Mouse (Mus musculus) stomach, embryonic 14.5 days (tissue): ENCODE measurements around the gene Pirb. TPM values are rescaled to one million over a fixed set of nuclear protein-coding genes. Genes with fewer than 3 reads are reported as not detected.
"Not testable (repeated sequence)": the region's sequence is repeated elsewhere in the genome, so short reads cannot be mapped to it uniquely, and the experiment has no call there.

ENCODE experiments used
- ATAC-seq: fragments of 200-750 bp; cut with Nextera tagmentation; 2 replicates; pipeline ENCODE4 v1.8.0; 2017; ENCODE audit warnings: low read depth, moderate TSS enrichment; ENCODE audit not compliant: insufficient number of reproducible peaks, insufficient read depth, low FRiP score
- H3K27ac ChIP-seq: fragments of 300-500 bp; sonication (generic); 2 replicates; pipeline ENCODE4 v1.5.1; 2014; ENCODE audit warnings: mild to moderate bottlenecking, low read length, moderate library complexity, mixed read lengths
- H3K27me3 ChIP-seq: fragments of 300-500 bp; sonication (generic); 2 replicates; pipeline ENCODE4 v1.6.1; 2014; ENCODE audit warnings: low read length, control low read depth, mixed read lengths; ENCODE audit not compliant: control insufficient read depth, insufficient read depth
- H3K36me3 ChIP-seq: fragments of 300-500 bp; sonication (generic); 2 replicates; pipeline ENCODE4 v1.6.1; 2014; ENCODE audit warnings: mild to moderate bottlenecking, control low read depth, low read length, moderate library complexity, mixed read lengths; ENCODE audit not compliant: control insufficient read depth, insufficient read depth
- H3K4me1 ChIP-seq: fragments of 300-500 bp; sonication (generic); 2 replicates; pipeline ENCODE4 v1.6.1; 2014; ENCODE audit warnings: low read length, control low read depth, mixed read lengths; ENCODE audit not compliant: control insufficient read depth, insufficient read depth
- H3K4me2 ChIP-seq: fragments of 300-500 bp; sonication (generic); replicated peaks from 2 replicates; pipeline ENCODE4 v1.6.1; 2014; ENCODE audit warnings: low read depth, low read length, control low read depth
- H3K4me3 ChIP-seq: fragments of 300-500 bp; sonication (generic); 2 replicates; pipeline ENCODE4 v1.5.1; 2014; ENCODE audit warnings: low read depth, low read length, control low read depth
- H3K9ac ChIP-seq: fragments of 300-500 bp; sonication (generic); replicated peaks from 2 replicates; pipeline ENCODE4 v1.6.1; 2014; ENCODE audit warnings: low read depth, mild to moderate bottlenecking, control low read depth, low read length, moderate library complexity, mixed read lengths
- H3K9me3 ChIP-seq: fragments of 300-500 bp; sonication (generic); 2 replicates; pipeline ENCODE4 v1.6.1; 2016; ENCODE audit warnings: low read depth, low read length, control low read depth; ENCODE audit not compliant: control insufficient read depth
- WGBS: fragments of 180-500 bp; shearing (Covaris S2); extraction: QIAGEN DNeasy Blood & Tissue Kit; methylation state at CpG from one replicate; pipeline ENCODE4 v1.1.7; 2014; 5-methylcytosine and 5-hydroxymethylcytosine counted together
- polyA plus RNA-seq: library from polyadenylated mRNA; unstranded; fragments of >200 nt; fragmentation: Nextera tagmentation; extraction: Ambion mirVana; gene quantifications from 2 replicates; pipeline ENCODE4 v1.2.1, GENCODE M21; 2014

Pirb gene
- polyA plus RNA-seq = 0.80 and 1.2 TPM in 2 replicates

- H3K4me3 ChIP-seq, H3K4me1 ChIP-seq, H3K9ac ChIP-seq, H3K27ac ChIP-seq, H3K36me3 ChIP-seq, H3K4me2 ChIP-seq, ATAC-seq, H3K9me3 ChIP-seq, H3K27me3 ChIP-seq: not testable (repeated sequence)
- 36% methylated on average over 1 of the region's 3 CpGs for WGBS
These were observed at the start of gene Pirb for GRCm38 (mm10) chr7:3720268-3720667. Gene Pirb, minus strand, starts transcription at chr7:3720391.

- ATAC-seq, H3K4me3 ChIP-seq, H3K4me2 ChIP-seq, H3K4me1 ChIP-seq, H3K27ac ChIP-seq, H3K9me3 ChIP-seq, H3K36me3 ChIP-seq, H3K27me3 ChIP-seq, H3K9ac ChIP-seq: not testable (repeated sequence)
- WGBS = no CpG with 5 or more reads among the region's 1 CpGs
These were observed 12.5 kb upstream of the Pirb start for GRCm38 (mm10) chr7:3732675-3733074.

- not testable (repeated sequence) for H3K4me1 ChIP-seq, H3K9ac ChIP-seq, ATAC-seq
These were observed 5.3 kb upstream of the Pirb start for GRCm38 (mm10) chr7:3725459-3725858.

GRCm38 (mm10) chr7:3715249-3715648, 4.9 kb downstream of the Pirb start:
- Histone ChIP-seq H3K27me3 (no peaks in the 10 kb centered on the region), H3K9ac (no peak overlapping the region), H3K27ac (no peak overlapping the region), H3K9me3 (no peaks in the 10 kb centered on the region), H3K36me3 (no peaks in the 10 kb centered on the region), H3K4me2 (no peak overlapping the region), H3K4me3 (no peak overlapping the region), H3K4me1 (no peaks in the 10 kb centered on the region)
- 29% methylated on average over 1 of the region's 1 CpGs for WGBS
- no peak for ATAC-seq

More at GRCm38 (mm10) chr7:3725459-3725858, 5.3 kb upstream of the Pirb start:
- not testable (repeated sequence) for H3K27me3 ChIP-seq, H3K27ac ChIP-seq, H3K9me3 ChIP-seq, H3K4me2 ChIP-seq, H3K36me3 ChIP-seq, H3K4me3 ChIP-seq

- Histone ChIP-seq H3K4me1 (no peaks in the 10 kb centered on the region), H3K36me3 (peaks cover 8% of the 10 kb centered on the region; the same call in 1 of the 2 replicates), H3K27ac (no peak overlapping the region), H3K9ac (no peak overlapping the region), H3K27me3 (no peaks in the 10 kb centered on the region), H3K4me2 (no peak overlapping the region), H3K4me3 (no peak overlapping the region), H3K9me3 (no peaks in the 10 kb centered on the region)
- ATAC-seq = no peak
- WGBS = 29% methylated on average over 5 of the region's 5 CpGs
These were observed 7.8 kb downstream of the Pirb start for GRCm38 (mm10) chr7:3712264-3712942.

- Histone ChIP-seq H3K4me3 (no peak overlapping the region), H3K36me3 (peaks cover 31% of the 10 kb centered on the region), H3K9me3 (no peaks in the 10 kb centered on the region), H3K4me1 (peaks cover 9% of the 10 kb centered on the region), H3K27ac (no peak overlapping the region), H3K27me3 (no peaks in the 10 kb centered on the region), H3K4me2 (no peak overlapping the region), H3K9ac (no peak overlapping the region)
- no peak for ATAC-seq
- 72% methylated on average over 1 of the region's 1 CpGs for WGBS
These were observed 11.2 kb downstream of the Pirb start for GRCm38 (mm10) chr7:3709000-3709399.

- WGBS = 28% methylated on average over 5 of the region's 5 CpGs
- not testable (repeated sequence) for H3K4me3 ChIP-seq, H3K9ac ChIP-seq, H3K27me3 ChIP-seq, H3K4me2 ChIP-seq, H3K27ac ChIP-seq, H3K9me3 ChIP-seq, H3K4me1 ChIP-seq, ATAC-seq
- peaks cover 31% of the 10 kb centered on the region for H3K36me3 ChIP-seq
These were observed 11.7 kb downstream of the Pirb start for GRCm38 (mm10) chr7:3708447-3708980.

GRCm38 (mm10) chr7:3707568-3708413, 12.4 kb downstream of the Pirb start:
- H3K27ac ChIP-seq = no peak overlapping the region
- ATAC-seq = no peak
- WGBS = 32% methylated on average over 7 of the region's 7 CpGs

More at GRCm38 (mm10) chr7:3707568-3708413, 12.4 kb downstream of the Pirb start:
- Histone ChIP-seq H3K36me3 (peaks cover 31% of the 10 kb centered on the region), H3K9me3 (no peaks in the 10 kb centered on the region), H3K4me2 (no peak overlapping the region), H3K4me3 (no peak overlapping the region), H3K4me1 (peaks cover 9% of the 10 kb centered on the region), H3K9ac (no peak overlapping the region), H3K27me3 (no peaks in the 10 kb centered on the region)
